Mouse (Mus musculus) adrenal gland, postnatal 14 days (tissue): ENCODE data around the gene Farsa. TPM values are rescaled to one million over a fixed set of nuclear protein-coding genes. Genes with fewer than 3 reads are reported as not detected.
"Not testable (repeated sequence)": the region's sequence is repeated elsewhere in the genome, so short reads cannot be mapped to it uniquely, and the experiment has no call there.

Experiments
- DNase-seq: peaks from one replicate; pipeline ENCODE4 v3.0.0; 2021; ENCODE audit warnings: mixed read lengths
- total RNA-seq: library from RNA; stranded (reverse); gene quantifications from 2 replicates; pipeline ENCODE4 v1.2.3, GENCODE M21; 2021

The Farsa gene
- total RNA-seq, 1 experiment from 2014 or later = 55.2 TPM

GRCm38 (mm10) chr8:84874339-84874738 lies 17.6 kb downstream of the Farsa start:
- DNase-seq = no peak

DNA sequence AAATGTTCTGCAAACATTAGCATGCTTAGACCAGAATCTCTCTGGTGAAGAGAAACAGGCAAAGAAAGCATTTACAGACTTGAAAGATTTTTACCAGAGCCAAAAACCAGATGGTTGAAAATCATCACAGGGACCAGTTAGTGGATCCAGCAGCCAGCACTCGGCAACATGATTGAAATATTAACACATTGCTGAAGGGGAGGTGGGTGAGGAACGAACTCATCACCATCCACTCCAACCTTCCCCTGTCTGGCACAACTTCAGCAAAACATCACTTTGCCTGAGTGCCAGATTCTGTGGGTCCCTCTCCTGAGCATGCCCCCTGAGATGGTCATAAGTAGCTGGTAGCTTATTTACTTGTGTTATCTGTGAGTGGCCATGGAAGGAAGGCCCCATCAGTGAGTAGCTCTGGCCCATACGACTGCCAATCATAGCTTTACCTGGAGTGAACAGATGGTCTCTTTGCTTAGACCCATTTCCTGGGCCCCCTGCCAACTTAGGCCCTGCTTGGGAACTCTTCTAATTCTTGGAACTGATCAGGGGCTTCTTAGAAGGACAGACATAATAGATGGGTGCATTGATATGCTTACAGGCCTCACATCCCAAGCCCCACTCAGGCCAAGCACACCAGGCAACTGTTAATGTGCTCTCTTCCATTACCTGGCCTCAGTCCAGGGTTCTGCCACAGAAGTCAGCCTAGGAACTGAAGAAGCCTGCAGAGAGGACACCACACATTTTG lies 20.7 kb downstream of the Farsa start:
- DNase-seq = no peak

GRCm38 (mm10) chr8:84878915-84879314 lies 22.1 kb downstream of the Farsa start:
- no peak for DNase-seq

- DNase-seq = no peak
Measured at GRCm38 (mm10) chr8:84884728-84885127, 27.9 kb downstream of the Farsa start.

GRCm38 (mm10) chr8:84888280-84888679 lies 31.5 kb downstream of the Farsa start:
- no peak for DNase-seq

GRCm38 (mm10) chr8:84889141-84889540 lies 32.4 kb downstream of the Farsa start:
- DNase-seq = no peak

GRCm38 (mm10) chr8:84892993-84893708 lies 36.4 kb downstream of the Farsa start:
- DNase-seq = no peak

GRCm38 (mm10) chr8:84893709-84894134 lies 36.9 kb downstream of the Farsa start, which contains the start of gene Gcdh:
Gcdh (minus strand) TSS chr8:84893921.
- peak; percentile 94 for DNase-seq

- DNase-seq = no peak
Measured at GRCm38 (mm10) chr8:84895963-84896362, 39.2 kb downstream of the Farsa start.

- DNase-seq = no peak
Measured at GRCm38 (mm10) chr8:84901071-84901470, 44.3 kb downstream of the Farsa start.

DNA sequence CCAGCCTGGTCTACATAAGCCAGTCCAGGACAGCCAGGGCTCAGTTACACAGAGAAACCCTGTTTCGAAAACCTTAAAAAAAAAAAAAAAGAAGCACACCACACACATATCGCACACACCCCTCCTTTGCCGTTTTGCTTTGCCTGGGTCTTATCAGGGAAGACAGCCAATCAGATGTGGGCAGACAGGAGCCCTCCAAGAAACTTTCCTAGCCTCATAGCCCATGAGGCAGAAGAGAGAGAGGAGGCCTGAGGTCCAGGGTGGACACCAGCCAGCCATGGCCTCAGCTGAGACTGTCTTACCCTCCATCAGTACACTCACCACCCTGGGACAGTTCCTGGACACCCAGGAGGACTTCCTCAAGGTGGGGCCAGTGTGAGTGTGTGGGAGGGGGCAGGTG lies 45.0 kb downstream of the Farsa start, which contains the start of gene Klf1:
Gene Klf1 (plus strand): TSS at position 177 of the 400 bp plus-strand sequence.
- DNase-seq = no peak

DNA sequence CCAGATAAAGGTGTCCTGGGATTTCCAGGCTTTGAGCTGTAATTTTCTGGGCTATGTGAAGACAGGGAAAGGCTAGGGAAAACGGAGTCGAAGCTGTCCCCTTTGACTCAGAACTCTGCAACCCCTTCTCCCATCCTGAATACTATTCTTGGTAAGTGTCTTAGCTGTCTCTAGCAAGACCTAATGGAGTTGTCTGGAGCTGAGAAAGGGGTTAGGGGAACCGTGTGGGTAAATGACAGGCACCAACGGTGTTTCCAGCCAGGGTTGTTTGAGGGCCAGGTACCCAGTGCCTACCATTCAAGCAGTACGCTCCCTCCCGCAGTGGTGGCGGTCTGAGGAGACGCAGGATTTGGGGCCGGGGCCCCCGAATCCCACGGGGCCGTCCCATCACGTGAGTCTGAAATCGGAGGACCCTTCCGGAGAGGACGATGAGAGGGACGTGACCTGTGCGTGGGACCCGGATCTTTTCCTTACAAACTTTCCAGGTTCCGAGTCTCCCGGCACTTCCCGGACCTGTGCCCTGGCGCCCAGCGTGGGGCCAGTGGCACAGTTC lies 45.7 kb downstream of the Farsa start:
- no peak for DNase-seq

GRCm38 (mm10) chr8:84902920-84903661 lies 46.3 kb downstream of the Farsa start:
- peak; percentile 95 for DNase-seq

DNA sequence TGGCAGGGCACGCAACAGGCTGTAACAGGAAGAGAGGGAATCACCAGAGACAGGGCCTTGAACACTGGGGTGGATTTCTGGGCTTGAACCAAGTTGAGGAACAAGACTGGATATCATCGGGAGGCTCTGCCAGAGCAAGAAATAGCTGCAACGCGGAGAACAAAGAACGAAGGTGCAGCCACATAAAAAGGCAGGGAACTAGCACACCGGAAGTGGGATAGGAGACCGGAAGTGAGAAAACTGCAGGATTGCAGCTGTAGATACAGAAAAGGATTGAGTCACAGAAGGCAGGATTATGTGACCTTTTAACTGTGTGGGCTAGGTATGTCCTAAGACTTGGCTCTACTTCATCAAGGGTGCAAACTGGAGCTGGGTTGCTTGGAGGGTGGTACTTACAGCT lies 47.6 kb downstream of the Farsa start:
- no peak for DNase-seq

- DNase-seq = no peak
Measured at GRCm38 (mm10) chr8:84907037-84907436, 50.2 kb downstream of the Farsa start.

DNA sequence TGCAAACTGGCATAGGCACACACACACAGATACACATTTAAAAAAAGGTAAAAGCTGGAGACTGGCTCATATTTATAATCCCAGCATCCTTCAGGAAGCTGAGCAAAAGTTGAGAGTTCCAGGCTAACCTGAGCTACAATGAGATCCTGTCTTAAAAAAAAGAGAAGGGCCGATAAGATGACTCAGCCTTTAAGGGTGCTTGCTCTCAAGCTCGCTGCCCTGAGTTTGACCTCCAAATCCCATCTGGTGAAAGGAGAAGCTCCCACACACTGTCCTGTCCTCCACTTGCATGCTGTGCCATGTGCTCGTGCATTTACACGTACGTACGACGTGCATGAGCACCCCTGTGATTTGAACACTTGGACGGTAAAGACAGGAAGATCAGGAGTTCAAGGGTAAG lies 50.7 kb downstream of the Farsa start:
- no peak for DNase-seq

DNA sequence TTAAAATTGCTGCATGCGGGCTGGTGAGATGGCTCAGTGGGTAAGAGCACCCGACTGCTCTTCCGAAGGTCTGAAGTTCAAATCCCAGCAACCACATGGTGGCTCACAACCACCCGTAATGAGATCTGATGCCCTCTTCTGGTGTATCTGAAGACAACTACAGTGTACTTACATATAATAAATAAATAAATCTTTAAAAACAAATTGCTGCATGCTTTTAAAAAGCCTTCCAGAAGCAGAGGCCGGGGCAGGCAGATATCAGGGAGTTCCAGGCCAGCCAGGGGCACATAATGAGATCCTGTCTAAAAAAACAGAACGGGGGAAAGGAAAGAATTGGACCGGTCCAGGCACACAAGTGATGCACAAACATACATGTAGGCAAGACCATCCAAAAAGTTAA lies 51.2 kb downstream of the Farsa start:
- DNase-seq = not testable (repeated sequence)

GRCm38 (mm10) chr8:84908421-84909161 lies 51.8 kb downstream of the Farsa start, which contains the start of gene Dnase2a:
Dnase2a (plus strand) TSS chr8:84908560.
- peak; percentile 98 for DNase-seq

- no peak for DNase-seq
Measured at GRCm38 (mm10) chr8:84909162-84909767, 52.5 kb downstream of the Farsa start.

DNA sequence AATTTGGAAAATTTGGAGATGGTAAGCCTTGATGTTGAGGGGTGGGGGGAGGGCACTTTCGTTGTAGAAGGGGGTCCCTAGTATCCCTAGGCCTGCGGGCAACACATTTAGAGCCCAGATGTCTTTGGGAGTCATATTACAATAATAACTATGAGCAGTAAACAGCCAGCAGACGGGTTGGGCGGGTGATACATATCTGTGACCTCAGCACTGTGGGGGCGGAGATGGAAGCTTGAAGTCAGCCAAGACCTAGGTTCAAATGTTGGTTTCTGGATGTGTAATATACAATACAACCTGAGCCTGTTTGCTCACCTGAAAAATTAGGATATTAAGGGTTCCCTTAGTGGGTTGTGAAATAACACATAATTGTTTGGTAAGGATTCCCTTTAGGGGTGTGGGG lies 53.2 kb downstream of the Farsa start:
- no peak for DNase-seq

DNA sequence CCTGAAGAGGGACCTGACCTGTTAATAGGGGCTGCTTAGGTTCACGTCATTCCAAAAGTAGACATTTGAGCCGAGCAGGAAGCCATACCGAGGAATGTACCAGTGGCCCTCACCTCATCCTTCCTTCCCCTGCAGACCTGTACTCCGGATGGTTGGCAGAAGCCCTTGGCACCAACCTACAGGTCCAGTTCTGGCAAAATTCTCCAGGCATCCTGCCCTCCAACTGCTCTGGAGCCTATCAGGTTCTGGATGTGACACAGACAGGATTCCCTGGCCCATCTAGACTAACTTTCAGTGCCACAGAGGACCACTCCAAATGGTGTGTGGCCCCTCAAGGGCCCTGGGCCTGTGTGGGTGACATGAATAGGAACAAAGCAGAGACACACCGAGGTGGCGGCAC lies 53.8 kb downstream of the Farsa start:
- no peak for DNase-seq
